Mouse (Mus musculus) urinary bladder, postnatal 25 days (tissue): ENCODE results near the gene Spp1.

Source experiments
- DNase-seq: peaks from one replicate; pipeline ENCODE4 v3.0.0; 2022; ENCODE audit warnings: low spot score

The Spp1 gene

GRCm38 (mm10) chr5:104434835-104435301 lies at the start of gene Spp1:
TSS of gene Spp1 (plus strand) at chr5:104435118.
- DNase-seq: no peak

- no peak for DNase-seq
Measured at GRCm38 (mm10) chr5:104385521-104385920, 49.4 kb upstream of the Spp1 start.

- no peak for DNase-seq
Measured at GRCm38 (mm10) chr5:104386908-104387307, 48.0 kb upstream of the Spp1 start.

GRCm38 (mm10) chr5:104390962-104391361 lies 44.0 kb upstream of the Spp1 start:
- DNase-seq: no peak

GRCm38 (mm10) chr5:104392784-104393183 lies 42.1 kb upstream of the Spp1 start:
- no peak for DNase-seq

GRCm38 (mm10) chr5:104396286-104396685 lies 38.6 kb upstream of the Spp1 start:
- DNase-seq: no peak

GRCm38 (mm10) chr5:104398001-104398400 lies 36.9 kb upstream of the Spp1 start:
- no peak for DNase-seq

- no peak for DNase-seq
Measured at GRCm38 (mm10) chr5:104399291-104399950, 35.5 kb upstream of the Spp1 start.

- DNase-seq: no peak
Measured at GRCm38 (mm10) chr5:104399970-104400369, 34.9 kb upstream of the Spp1 start.

- no peak for DNase-seq
Measured at GRCm38 (mm10) chr5:104402651-104403050, 32.3 kb upstream of the Spp1 start.

- no peak for DNase-seq
Measured at GRCm38 (mm10) chr5:104403351-104403750, 31.6 kb upstream of the Spp1 start.

GRCm38 (mm10) chr5:104404551-104404950 lies 30.4 kb upstream of the Spp1 start:
- DNase-seq: no peak

- no peak for DNase-seq
Measured at GRCm38 (mm10) chr5:104405051-104405450, 29.9 kb upstream of the Spp1 start.

GRCm38 (mm10) chr5:104406756-104407155 lies 28.2 kb upstream of the Spp1 start:
- no peak for DNase-seq

GRCm38 (mm10) chr5:104407541-104408231 lies 27.2 kb upstream of the Spp1 start:
- no peak for DNase-seq

- no peak for DNase-seq
Measured at GRCm38 (mm10) chr5:104408549-104408948, 26.4 kb upstream of the Spp1 start.

- no peak for DNase-seq
Measured at GRCm38 (mm10) chr5:104415999-104416398, 18.9 kb upstream of the Spp1 start.

GRCm38 (mm10) chr5:104417028-104417427 lies 17.9 kb upstream of the Spp1 start:
- no peak for DNase-seq

- no peak for DNase-seq
Measured at GRCm38 (mm10) chr5:104417721-104418120, 17.2 kb upstream of the Spp1 start.

GRCm38 (mm10) chr5:104422039-104422438 lies 12.9 kb upstream of the Spp1 start:
- DNase-seq: no peak

- DNase-seq: no peak
Measured at GRCm38 (mm10) chr5:104423861-104424260, 11.1 kb upstream of the Spp1 start.

GRCm38 (mm10) chr5:104425949-104426348 lies 9.0 kb upstream of the Spp1 start:
- DNase-seq: no peak

GRCm38 (mm10) chr5:104432886-104433285 lies 2.0 kb upstream of the Spp1 start:
- no peak for DNase-seq
